ENCODE assay signal across 27 mouse cellular contexts in the genomic region with DNA sequence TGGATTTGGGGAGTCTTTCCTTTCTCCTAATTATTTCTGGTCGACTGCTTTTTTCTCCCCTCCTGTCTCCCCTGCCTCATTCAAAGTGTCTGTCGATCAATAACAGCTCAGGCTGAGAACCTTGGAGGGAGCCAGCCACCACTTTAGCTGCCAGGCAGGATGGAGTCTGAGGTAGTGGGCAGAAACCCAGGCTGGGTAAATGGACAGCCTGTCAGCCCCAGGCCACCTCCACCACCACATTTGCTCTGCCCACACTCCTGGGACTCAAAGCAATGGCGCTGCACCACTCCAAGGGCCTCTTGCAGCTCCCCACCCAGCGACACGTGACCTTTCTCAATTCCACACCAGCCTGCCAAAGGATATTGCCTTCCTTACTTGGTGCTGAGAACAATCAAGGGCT.
DNase-seq lines count a peak whose midpoint lies in the region; ATAC-seq lines count a peak whose summit lies in the region.
"Had no signal": no experiment of that assay in that cellular context is flagged by ENCODE, and none has a peak within 500 bp of the region (broad histone marks: within the 10 kb centered on the region; RNA-seq: fewer than 3 reads in every experiment).

No protein-coding gene starts in this region.

- H3K36me3 ChIP-seq in heart, embryonic 10.5 days = no peaks in the 10 kb centered on the region
- H3K36me3 ChIP-seq in heart, embryonic 12.5 days = no peaks in the 10 kb centered on the region
- no peaks in the 10 kb centered on the region for H3K36me3 ChIP-seq in neural tube, embryonic 13.5 days
- no peaks in the 10 kb centered on the region for H3K36me3 ChIP-seq in midbrain, embryonic 11.5 days (ENCODE audit: control insufficient read depth, insufficient read depth, low read length)
- H3K36me3 ChIP-seq: embryonic facial prominence, embryonic 13.5 days; limb, embryonic 13.5 days; liver, embryonic 13.5 days; neural tube, embryonic 15.5 days; stomach, embryonic 15.5 days had no signal

- no peak overlapping the region for H3K9ac ChIP-seq in heart, embryonic 12.5 days
- 0 out of 2 replicates have a peak overlapping the region, but pooled peaks have one; percentile 12 for H3K9ac ChIP-seq in neural tube, embryonic 13.5 days
- no peak overlapping the region for H3K9ac ChIP-seq in midbrain, embryonic 11.5 days (ENCODE audit: low read length)
- H3K9ac ChIP-seq: embryonic facial prominence, embryonic 13.5 days; limb, embryonic 13.5 days; liver, embryonic 13.5 days; neural tube, embryonic 15.5 days; stomach, embryonic 15.5 days had no signal

- DNase-seq in heart, embryonic 10.5 days (ENCODE audit: low spot score) = no peak
- no peak for DNase-seq in neural tube, embryonic 10.5 days (ENCODE audit: extremely low spot score, low spot score)
- peak; percentile 54 for DNase-seq in midbrain, embryonic 11.5 days (ENCODE audit: low spot score, missing footprints)
- peak; percentile 4 for DNase-seq in skeletal muscle tissue, adult 2 months (ENCODE audit: low read depth, low spot score)
- DNase-seq in adrenal gland, postnatal 14 days = no peak
- DNase-seq in embryo, embryonic 11 days = no peak
- DNase-seq: adrenal gland, postnatal 10 days; cerebellum, adult 9-11 months; gastrocnemius, postnatal 25 days; heart, adult 18-20 months; kidney, adult 2 months; layer of hippocampus, postnatal 36 days; liver, embryonic 13.5 days; lung, adult 2 months; lung, postnatal 4 days; right cerebral cortex, adult 18-20 months; right cerebral cortex, postnatal 4 days; thymus, postnatal 25 days had no signal

- no peak for ATAC-seq in heart, embryonic 12.5 days (ENCODE audit: insufficient number of reproducible peaks, low FRiP score)
- ATAC-seq in neural tube, embryonic 13.5 days (ENCODE audit: low read depth) = no peak
- ATAC-seq in midbrain, embryonic 11.5 days (ENCODE audit: low FRiP score) = no peak

- no peak overlapping the region for H3K4me2 ChIP-seq in heart, embryonic 12.5 days
- H3K4me2 ChIP-seq in neural tube, embryonic 13.5 days = no peak overlapping the region
- H3K4me2 ChIP-seq in midbrain, embryonic 11.5 days = no peak overlapping the region
- H3K4me2 ChIP-seq: embryonic facial prominence, embryonic 13.5 days; limb, embryonic 13.5 days; liver, embryonic 13.5 days; neural tube, embryonic 15.5 days; stomach, embryonic 15.5 days had no signal

- H3K4me3 ChIP-seq in heart, embryonic 10.5 days = no peak overlapping the region
- no peak overlapping the region for H3K4me3 ChIP-seq in heart, embryonic 12.5 days
- H3K4me3 ChIP-seq in neural tube, embryonic 13.5 days = no peak overlapping the region
- no peak overlapping the region for H3K4me3 ChIP-seq in midbrain, embryonic 11.5 days (ENCODE audit: low read depth, low read length)
- H3K4me3 ChIP-seq: embryonic facial prominence, embryonic 13.5 days; erythroblast, embryonic 14.5 days; limb, embryonic 13.5 days; liver, embryonic 13.5 days; myocyte; neural tube, embryonic 15.5 days; stomach, embryonic 15.5 days had no signal

- no peaks in the 10 kb centered on the region for H3K27me3 ChIP-seq in heart, embryonic 10.5 days (ENCODE audit: insufficient read depth, poor library complexity, severe bottlenecking)
- no peaks in the 10 kb centered on the region for H3K27me3 ChIP-seq in heart, embryonic 12.5 days (replicated peaks)
- no peaks in the 10 kb centered on the region for H3K27me3 ChIP-seq in neural tube, embryonic 13.5 days
- H3K27me3 ChIP-seq in midbrain, embryonic 11.5 days (ENCODE audit: control insufficient read depth, insufficient read depth, low read length) = no peaks in the 10 kb centered on the region
- H3K27me3 ChIP-seq: embryonic facial prominence, embryonic 13.5 days; liver, embryonic 13.5 days; neural tube, embryonic 15.5 days; stomach, embryonic 15.5 days had no signal

- H3K4me1 ChIP-seq in heart, embryonic 10.5 days = peaks cover 33% of the 10 kb centered on the region
- H3K4me1 ChIP-seq in heart, embryonic 12.5 days (replicated peaks) = peaks cover 34% of the 10 kb centered on the region
- H3K4me1 ChIP-seq in neural tube, embryonic 13.5 days (replicated peaks) = peaks cover 54% of the 10 kb centered on the region
- H3K4me1 ChIP-seq in midbrain, embryonic 11.5 days (ENCODE audit: control insufficient read depth, insufficient read depth, low read length) = peaks cover 11% of the 10 kb centered on the region
- H3K4me1 ChIP-seq: liver, embryonic 13.5 days; stomach, embryonic 15.5 days had no signal

- 0 out of 2 replicates have a peak overlapping the region, but pooled peaks have one; percentile 52 for H3K27ac ChIP-seq in heart, embryonic 10.5 days
- H3K27ac ChIP-seq in heart, embryonic 12.5 days (ENCODE audit: poor library complexity, severe bottlenecking) = no peak overlapping the region
- peak overlapping the region; percentile 50 for H3K27ac ChIP-seq in neural tube, embryonic 13.5 days (replicated peaks)
- no peak overlapping the region for H3K27ac ChIP-seq in midbrain, embryonic 11.5 days (ENCODE audit: low read depth, low read length)
- H3K27ac ChIP-seq: embryonic facial prominence, embryonic 13.5 days; kidney, postnatal 0 days; limb, embryonic 13.5 days; liver, embryonic 13.5 days; neural tube, embryonic 15.5 days; stomach, embryonic 15.5 days had no signal

- no peaks in the 10 kb centered on the region for H3K9me3 ChIP-seq in heart, embryonic 10.5 days
- H3K9me3 ChIP-seq in heart, embryonic 12.5 days (replicated peaks) = no peaks in the 10 kb centered on the region
- H3K9me3 ChIP-seq in neural tube, embryonic 13.5 days = no peaks in the 10 kb centered on the region
- no peaks in the 10 kb centered on the region for H3K9me3 ChIP-seq in midbrain, embryonic 11.5 days (ENCODE audit: control insufficient read depth, low read length)
- H3K9me3 ChIP-seq: embryonic facial prominence, embryonic 13.5 days; limb, embryonic 13.5 days; liver, embryonic 13.5 days; neural tube, embryonic 15.5 days; stomach, embryonic 15.5 days had no signal

- 59% methylated on average over 5 of the region's 5 CpGs for WGBS in heart, embryonic 10.5 days
- WGBS in heart, embryonic 12.5 days = 54% methylated on average over 5 of the region's 5 CpGs
- WGBS in neural tube, embryonic 13.5 days = 42% methylated on average over 5 of the region's 5 CpGs
- 46% methylated on average over 5 of the region's 5 CpGs for WGBS in midbrain, embryonic 11.5 days

Comparison
In these comparisons a context has a peak if more than half of its experiments do, and no peak if none do; other contexts are left out.
1. H3K27ac ChIP-seq: peak in heart, embryonic 10.5 days (single experiment) and neural tube, embryonic 13.5 days (single experiment); none in heart, embryonic 12.5 days (single experiment) and midbrain, embryonic 11.5 days (single experiment).
2. DNase-seq: peak in midbrain, embryonic 11.5 days (single experiment) and skeletal muscle tissue, adult 2 months (single experiment); none in heart, embryonic 10.5 days (single experiment), neural tube, embryonic 10.5 days (single experiment), adrenal gland, postnatal 14 days (single experiment) and embryo, embryonic 11 days (single experiment).